Mouse (Mus musculus): ENCODE results near the gene Bace1. TPM values are rescaled to one million over a fixed set of nuclear protein-coding genes. Genes with fewer than 3 reads are reported as not detected.

Gene Bace1
- polyA plus RNA-seq, 1 experiment from 2014 or later: 18.5 TPM

Other genes with a start within 250 kb of the Bace1 start
- gene Cep164, start 9.9 kb upstream of the Bace1 start, polyA plus RNA-seq (2016; fragmentation: Nextera tagmentation; extraction: Ambion mirVana): 19.3 and 20.4 TPM in 2 replicates
- 17.8 TPM in 2 replicates for gene Pcsk7, start 67.9 kb downstream of the Bace1 start, polyA plus RNA-seq (2016; fragmentation: Nextera tagmentation; extraction: Ambion mirVana)
- gene Rnf214, start 68.3 kb downstream of the Bace1 start, polyA plus RNA-seq (2016; fragmentation: Nextera tagmentation; extraction: Ambion mirVana): 57.9 and 65.5 TPM in 2 replicates
- gene Tagln, start 97.5 kb downstream of the Bace1 start, polyA plus RNA-seq (2016; fragmentation: Nextera tagmentation; extraction: Ambion mirVana): 18.6 and 20.7 TPM in 2 replicates
- 23.8 and 24.6 TPM in 2 replicates for gene Sidt2, start 116.7 kb downstream of the Bace1 start, polyA plus RNA-seq (2016; fragmentation: Nextera tagmentation; extraction: Ambion mirVana)
- 279 and 288 TPM in 2 replicates for gene Pafah1b2, start 174.1 kb downstream of the Bace1 start, polyA plus RNA-seq (2016; fragmentation: Nextera tagmentation; extraction: Ambion mirVana)
- 4.4 and 5.6 TPM in 2 replicates for gene Sik3, start 174.2 kb downstream of the Bace1 start, polyA plus RNA-seq (2016; fragmentation: Nextera tagmentation; extraction: Ambion mirVana)

Data from forebrain, embryonic 10.5 days (tissue).